Mouse (Mus musculus) CH12.LX (cell line): ENCODE data around the gene Mul1. TPM values are rescaled to one million over a fixed set of nuclear protein-coding genes. Genes with fewer than 3 reads are reported as not detected.

Source experiments
- DNase-seq: peaks from one replicate; pipeline ENCODE4 v3.0.0-alpha.2; 2013; ENCODE audit errors: extremely low read depth
- H3K27ac ChIP-seq: 2 replicates; pipeline ENCODE4 v1.5.1; 2012; ENCODE audit warnings: low read depth, mild to moderate bottlenecking, control low read depth, moderate library complexity; ENCODE audit not compliant: insufficient read depth
- H3K27me3 ChIP-seq: replicated peaks from 2 replicates; pipeline ENCODE3; 2012; ENCODE audit warnings: inconsistent platforms
- H3K36me3 ChIP-seq, 2 experiments: replicated peaks in 1 of 2; 2 replicates each; pipeline versions ENCODE3 to v1.6.1; 2012; ENCODE audit warnings: inconsistent platforms in 1 of 2, low read length in 1 of 2, mild to moderate bottlenecking in 1 of 2, mixed read lengths in 1 of 2, moderate library complexity in 1 of 2; ENCODE audit not compliant: control insufficient read depth in 1 of 2, insufficient read depth in 1 of 2
- H3K4me1 ChIP-seq, 2 experiments: 2 replicates each; pipeline ENCODE4 v1.6.1; 2012; ENCODE audit warnings: inconsistent platforms in 1 of 2, moderate library complexity in 1 of 2; ENCODE audit not compliant: insufficient read depth in 2 of 2, control insufficient read depth in 1 of 2
- H3K4me2 ChIP-seq: 2 replicates; pipeline ENCODE4 v1.6.1; 2012; ENCODE audit warnings: low read depth, mild to moderate bottlenecking, control low read depth; ENCODE audit not compliant: poor library complexity, insufficient read depth, severe bottlenecking
- H3K4me3 ChIP-seq, 3 experiments: fragments of 150-350 bp in 1 of 3; sonication (generic) in 1 of 3; replicated peaks in 1 of 3; 2 replicates each; pipeline versions ENCODE3 to v1.5.1; 2011 to 2012; ENCODE audit warnings: low read depth in 2 of 3, low read length in 2 of 3, mild to moderate bottlenecking in 2 of 3, moderate library complexity in 2 of 3, control low read depth in 1 of 3, improper control_type of control experiment in 1 of 3, inconsistent platforms in 1 of 3, mixed read lengths in 1 of 3; ENCODE audit not compliant: poor library complexity in 1 of 3
- H3K79me2 ChIP-seq: replicated peaks from 2 replicates; pipeline ENCODE4 v1.6.1; 2012; ENCODE audit warnings: mild to moderate bottlenecking, moderate library complexity; ENCODE audit not compliant: control insufficient read depth, poor library complexity, insufficient read depth, severe bottlenecking; ENCODE audit errors: extremely low read depth
- H3K9ac ChIP-seq: 2 replicates; pipeline ENCODE4 v1.6.1; 2012; ENCODE audit warnings: low read depth, mild to moderate bottlenecking, control low read depth, moderate library complexity; ENCODE audit not compliant: insufficient read depth
- H3K9me3 ChIP-seq: replicated peaks from 2 replicates; pipeline ENCODE3; 2012; ENCODE audit warnings: low read length, inconsistent platforms, mixed read lengths
- BHLHE40 ChIP-seq: IDR thresholded peaks from 2 replicates; pipeline ENCODE4 v1.6.1; 2011; ENCODE audit warnings: mild to moderate bottlenecking, low read depth, low read length, improper control_type of control experiment
- CHD1 ChIP-seq: IDR thresholded peaks from 2 replicates; pipeline ENCODE4 v1.6.1; 2012; ENCODE audit warnings: low read depth, low read length, improper control_type of control experiment, inconsistent platforms
- CHD2 ChIP-seq: IDR thresholded peaks from 2 replicates; pipeline ENCODE4 v1.6.1; 2011; ENCODE audit warnings: low read length, improper control_type of control experiment
- CTCF ChIP-seq, 2 experiments: IDR thresholded peaks in 1 of 2; conservative IDR thresholded peaks in 1 of 2; 2 replicates each; pipeline ENCODE4 v1.5.1; 2011 to 2012; ENCODE audit warnings: low read depth in 2 of 2, low read length in 2 of 2, improper control_type of control experiment in 1 of 2, inconsistent platforms in 1 of 2, mild to moderate bottlenecking in 1 of 2, moderate library complexity in 1 of 2
- E2F4 ChIP-seq: IDR thresholded peaks from 2 replicates; pipeline ENCODE4 v1.6.1; 2011; ENCODE audit warnings: low read depth, low read length, improper control_type of control experiment; ENCODE audit not compliant: insufficient replicate concordance
- ELF1 ChIP-seq: IDR thresholded peaks from 2 replicates; pipeline ENCODE4 v1.6.1; 2014; ENCODE audit warnings: low read depth, mild to moderate bottlenecking, inconsistent platforms, low read length, improper control_type of control experiment
- EP300 ChIP-seq: IDR thresholded peaks from 2 replicates; pipeline ENCODE4 v1.6.1; 2011; ENCODE audit warnings: low read length, improper control_type of control experiment
- ETS1 ChIP-seq: conservative IDR thresholded peaks from 2 replicates; pipeline ENCODE4 v1.6.1; 2012; ENCODE audit warnings: low read depth, mild to moderate bottlenecking, inconsistent platforms, low read length, improper control_type of control experiment, moderate library complexity
- GABPA ChIP-seq: IDR thresholded peaks from 2 replicates; pipeline ENCODE4 v1.6.1; 2012; ENCODE audit warnings: low read depth, low read length, improper control_type of control experiment, inconsistent platforms; ENCODE audit not compliant: insufficient replicate concordance
- HCFC1 ChIP-seq: IDR thresholded peaks from 2 replicates; pipeline ENCODE4 v1.6.1; 2012; ENCODE audit warnings: low read depth, mild to moderate bottlenecking, inconsistent platforms, low read length, improper control_type of control experiment
- IRF4 ChIP-seq: IDR thresholded peaks from 2 replicates; pipeline ENCODE4 v1.6.1; 2014; ENCODE audit warnings: low read depth, mild to moderate bottlenecking, inconsistent platforms, low read length, improper control_type of control experiment
- JUN ChIP-seq: IDR thresholded peaks from 2 replicates; pipeline ENCODE4 v1.6.1; 2011; ENCODE audit warnings: low read depth, mild to moderate bottlenecking, low read length, improper control_type of control experiment, moderate library complexity; ENCODE audit not compliant: insufficient read depth
- JUND ChIP-seq: conservative IDR thresholded peaks from 2 replicates; pipeline ENCODE4 v1.6.1; 2011; ENCODE audit warnings: low read depth, low read length, improper control_type of control experiment
- KAT2A ChIP-seq: IDR thresholded peaks from 2 replicates; pipeline ENCODE4 v1.6.1; 2012; ENCODE audit warnings: low read length, improper control_type of control experiment, inconsistent platforms; ENCODE audit not compliant: insufficient replicate concordance
- MAFK ChIP-seq: IDR thresholded peaks from 2 replicates; pipeline ENCODE4 v1.6.1; 2011; ENCODE audit warnings: low read length, improper control_type of control experiment; ENCODE audit not compliant: insufficient replicate concordance
- MAX ChIP-seq: IDR thresholded peaks from 2 replicates; pipeline ENCODE4 v1.6.1; 2011; ENCODE audit warnings: low read length, improper control_type of control experiment
- MAZ ChIP-seq: IDR thresholded peaks from 2 replicates; pipeline ENCODE4 v1.6.1; 2012; ENCODE audit warnings: low read depth, mild to moderate bottlenecking, inconsistent platforms, low read length, improper control_type of control experiment, moderate library complexity
- MEF2A ChIP-seq: IDR thresholded peaks from 2 replicates; pipeline ENCODE4 v1.6.1; 2014; ENCODE audit warnings: low read depth, mild to moderate bottlenecking, inconsistent platforms, low read length, improper control_type of control experiment, borderline replicate concordance
- MXI1 ChIP-seq: IDR thresholded peaks from 2 replicates; pipeline ENCODE4 v1.6.1; 2011; ENCODE audit warnings: mild to moderate bottlenecking, low read depth, low read length, improper control_type of control experiment
- MYC ChIP-seq: IDR thresholded peaks from 2 replicates; pipeline ENCODE4 v1.6.1; 2011; ENCODE audit warnings: low read depth, mild to moderate bottlenecking, improper control_type of control experiment, low read length
- NELFE ChIP-seq: IDR thresholded peaks from 2 replicates; pipeline ENCODE4 v1.6.1; 2011; ENCODE audit warnings: low read depth, low read length, improper control_type of control experiment
- NRF1 ChIP-seq: IDR thresholded peaks from 2 replicates; pipeline ENCODE4 v1.6.1; 2014; ENCODE audit warnings: low read depth, mild to moderate bottlenecking, inconsistent platforms, low read length, improper control_type of control experiment, moderate library complexity
- PAX5 ChIP-seq: IDR thresholded peaks from 2 replicates; pipeline ENCODE4 v1.6.1; 2012; ENCODE audit warnings: low read length, inconsistent platforms, mixed read lengths
- POLR2A ChIP-seq: IDR thresholded peaks from 2 replicates; pipeline ENCODE4 v1.6.1; 2011; ENCODE audit warnings: low read depth, mild to moderate bottlenecking, improper control_type of control experiment, low read length
- POLR2AphosphoS2 ChIP-seq: IDR thresholded peaks from 2 replicates; pipeline ENCODE4 v1.6.1; 2011; ENCODE audit warnings: low read depth, low read length, improper control_type of control experiment
- RAD21 ChIP-seq: IDR thresholded peaks from 2 replicates; pipeline ENCODE4 v1.6.1; 2011; ENCODE audit warnings: low read depth, mild to moderate bottlenecking, low read length, improper control_type of control experiment, moderate library complexity
- RCOR1 ChIP-seq: conservative IDR thresholded peaks from 2 replicates; pipeline ENCODE4 v1.6.1; 2012; ENCODE audit warnings: low read depth, mild to moderate bottlenecking, inconsistent platforms, low read length, improper control_type of control experiment
- SIN3A ChIP-seq: IDR thresholded peaks from 2 replicates; pipeline ENCODE4 v1.6.1; 2012; ENCODE audit warnings: low read length, improper control_type of control experiment, inconsistent platforms
- SMC3 ChIP-seq: IDR thresholded peaks from 2 replicates; pipeline ENCODE4 v1.6.1; 2011; ENCODE audit warnings: low read depth, low read length, improper control_type of control experiment
- TBP ChIP-seq: conservative IDR thresholded peaks from 2 replicates; pipeline ENCODE4 v1.6.1; 2011; ENCODE audit warnings: low read depth, low read length, improper control_type of control experiment
- TCF12 ChIP-seq: IDR thresholded peaks from 2 replicates; pipeline ENCODE4 v1.6.1; 2014; ENCODE audit warnings: low read depth, mild to moderate bottlenecking, inconsistent platforms, low read length, improper control_type of control experiment
- UBTF ChIP-seq: IDR thresholded peaks from 2 replicates; pipeline ENCODE4 v1.6.1; 2012; ENCODE audit warnings: low read depth, mild to moderate bottlenecking, inconsistent platforms, low read length, improper control_type of control experiment, moderate library complexity
- USF1 ChIP-seq: IDR thresholded peaks from 2 replicates; pipeline ENCODE4 v1.6.1; 2014; ENCODE audit warnings: low read depth, mild to moderate bottlenecking, inconsistent platforms, low read length, improper control_type of control experiment
- USF2 ChIP-seq: conservative IDR thresholded peaks from 2 replicates; pipeline ENCODE4 v1.6.1; 2011; ENCODE audit warnings: low read depth, low read length, improper control_type of control experiment
- ZC3H11A ChIP-seq: IDR thresholded peaks from 2 replicates; pipeline ENCODE4 v1.6.1; 2012; ENCODE audit warnings: low read depth, mild to moderate bottlenecking, inconsistent platforms, low read length, improper control_type of control experiment
- ZKSCAN1 ChIP-seq: IDR thresholded peaks from 2 replicates; pipeline ENCODE4 v1.6.1; 2012; ENCODE audit warnings: low read depth, inconsistent platforms, low read length, improper control_type of control experiment, borderline replicate concordance
- ZMIZ1 ChIP-seq: IDR thresholded peaks from 2 replicates; pipeline ENCODE4 v1.6.1; 2012; ENCODE audit warnings: low read depth, mild to moderate bottlenecking, inconsistent platforms, low read length, improper control_type of control experiment
- ZNF384 ChIP-seq: IDR thresholded peaks from 2 replicates; pipeline ENCODE4 v1.6.1; 2012; ENCODE audit warnings: low read depth, low read length, improper control_type of control experiment, inconsistent platforms
- dilution Hi-C: fragments of 300-500 bp; cut with MboI; formaldehyde crosslinking; loops from 2 replicates; pipeline ENCODE4 v1.14.3; 2020; ENCODE audit warnings: low sequenced_read_pairs; ENCODE audit not compliant: extremely low pct_unique_long_range_greater_than_20kb, extremely low pct_ligation_motif_present
- in situ Hi-C: fragments of 300-500 bp; cut with MboI; formaldehyde crosslinking; loops from 3 replicates; pipeline ENCODE4 v1.14.3; 2019; ENCODE audit warnings: low sequenced_read_pairs, low pct_ligation_motif_present, low pct_unique_long_range_greater_than_20kb, mixed read lengths
- polyA plus RNA-seq: library from polyadenylated mRNA; unstranded; fragments of >175 nt; gene quantifications from 2 replicates; pipeline ENCODE4 v1.2.1, GENCODE M21; 2012; ENCODE audit warnings: low read depth; ENCODE audit not compliant: insufficient read length
- total RNA-seq, 2 experiments: library from RNA; depleted of rRNA; stranded (reverse); fragments of 300-350 nt in 1 of 2; fragments of >200 nt in 1 of 2; gene quantifications; 2 replicates each; pipeline ENCODE4 v1.2.3; 2012 to 2014

Mul1 gene
- total and polyA plus RNA-seq, 3 experiments: 10.2 to 20.2 (median 12.3) TPM

DNA sequence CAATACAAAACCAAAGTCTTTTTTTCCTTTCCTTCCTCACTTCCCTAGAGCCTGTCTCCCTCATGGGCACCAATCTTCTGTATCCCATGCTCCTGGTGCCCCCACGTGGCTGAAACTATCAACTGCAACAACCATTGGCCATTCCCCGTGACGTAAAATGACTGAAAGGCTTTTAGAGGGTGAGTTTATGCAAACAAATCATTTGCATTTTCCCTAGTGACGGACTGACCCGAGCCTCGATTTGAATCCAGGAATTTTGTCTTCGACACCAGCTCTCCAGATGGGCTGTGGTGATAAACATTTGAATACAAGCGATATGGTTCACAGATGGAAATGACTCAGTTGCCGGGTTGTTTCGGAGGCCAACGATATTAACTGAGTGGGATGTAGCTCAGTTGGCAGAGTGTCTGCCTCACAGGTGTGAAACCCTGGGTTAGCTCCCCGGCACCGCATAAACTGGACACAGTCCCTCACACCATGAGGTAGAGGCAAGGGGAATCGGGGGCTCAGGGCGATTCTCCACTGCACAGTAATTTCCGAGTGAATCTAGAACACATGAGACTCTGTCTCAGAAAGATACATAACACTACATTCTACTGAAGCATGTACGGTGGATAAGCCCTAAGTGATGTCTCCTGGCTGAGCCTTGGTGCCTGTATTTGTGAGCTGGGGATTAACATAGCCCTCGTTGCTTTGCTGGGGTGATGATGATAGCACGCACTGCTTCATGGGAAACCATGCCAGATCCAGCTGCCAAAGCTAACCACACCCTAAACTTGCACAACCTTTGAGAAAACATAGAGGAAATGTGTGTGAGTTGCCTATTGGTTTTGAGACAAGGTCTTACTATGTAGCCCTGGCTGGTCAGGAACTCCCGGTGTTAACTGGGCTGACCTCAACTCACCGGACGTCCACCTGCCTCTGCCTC is 7.4 kb upstream of the Mul1 start:
- no peaks in the 10 kb centered on the region for H3K36me3 ChIP-seq
- peaks cover 5 to 18% of the 10 kb centered on the region in 2 experiments for H3K4me1 ChIP-seq
- H3K27me3 ChIP-seq: peaks cover 78% of the 10 kb centered on the region
- H3K9me3 ChIP-seq: peaks cover 15% of the 10 kb centered on the region
- H3K27ac ChIP-seq: no peak overlapping the region
- H3K9ac ChIP-seq: no peak overlapping the region
- no peak for TF ChIP-seq MAFK
- TF ChIP-seq MAX: peak; percentile 74
- no peak for TF ChIP-seq KAT2A
- TF ChIP-seq SIN3A: peak; percentile 17; the same call in 1 of the 2 replicates
- TF ChIP-seq HCFC1: no peak
- no peak for TF ChIP-seq TBP
- no peak for TF ChIP-seq POLR2A
- no peak for TF ChIP-seq RCOR1
- no peak for TF ChIP-seq NELFE
- no peak for TF ChIP-seq ZMIZ1
- TF ChIP-seq TCF12: peak; percentile 57
- no peak for TF ChIP-seq USF1
- no peak for TF ChIP-seq MYC
- TF ChIP-seq MEF2A: peak; percentile 31; the same call in 1 of the 2 replicates
- no peak for TF ChIP-seq USF2
- TF ChIP-seq UBTF: no peak
- TF ChIP-seq JUN: no peak
- TF ChIP-seq EP300: peak; percentile 51; the same call in 1 of the 2 replicates
- no peak for TF ChIP-seq POLR2AphosphoS2
- no peak for TF ChIP-seq GABPA
- peak; percentile 79 for TF ChIP-seq ETS1
- 0 out of 2 replicates have a peak, but pooled peaks have one; percentile 22 for TF ChIP-seq NRF1
- peak; percentile 75 to 97 for TF ChIP-seq CTCF (conservative IDR thresholded peaks at IDR 0.05 in 1 of 2, IDR thresholded peaks at IDR 0.05 in 1 of 2; ENCODE audit: low read depth in 2 of 2, low read length in 2 of 2)
- no peak for TF ChIP-seq E2F4
- no peak for TF ChIP-seq ELF1
- no peak for TF ChIP-seq PAX5
- no peak for TF ChIP-seq MAZ
- TF ChIP-seq CHD1: no peak
- TF ChIP-seq ZKSCAN1: no peak
- TF ChIP-seq JUND: no peak; the same call in 1 of the 2 replicates
- peak; percentile 52 for TF ChIP-seq BHLHE40
- peak; percentile 80 for TF ChIP-seq SMC3
- TF ChIP-seq CHD2: no peak
- no peak for TF ChIP-seq MXI1
- TF ChIP-seq IRF4: 0 out of 2 replicates have a peak, but pooled peaks have one; percentile 6
- TF ChIP-seq ZNF384: peak; percentile 32; the same call in 1 of the 2 replicates
- 0 out of 2 replicates have a peak, but pooled peaks have one; percentile 3 for TF ChIP-seq ZC3H11A
- TF ChIP-seq RAD21: peak; percentile 96
- DNase-seq: peak; percentile 89
- in situ Hi-C loops: no loop called here
- peak overlapping the region; percentile 72 for H3K4me2 ChIP-seq
- H3K79me2 ChIP-seq: no peaks in the 10 kb centered on the region
- H3K4me3 ChIP-seq: no peak overlapping the region
- dilution Hi-C loops: no loop called here
